Mouse (Mus musculus): ENCODE measurements around the gene Cdx4.

DNA sequence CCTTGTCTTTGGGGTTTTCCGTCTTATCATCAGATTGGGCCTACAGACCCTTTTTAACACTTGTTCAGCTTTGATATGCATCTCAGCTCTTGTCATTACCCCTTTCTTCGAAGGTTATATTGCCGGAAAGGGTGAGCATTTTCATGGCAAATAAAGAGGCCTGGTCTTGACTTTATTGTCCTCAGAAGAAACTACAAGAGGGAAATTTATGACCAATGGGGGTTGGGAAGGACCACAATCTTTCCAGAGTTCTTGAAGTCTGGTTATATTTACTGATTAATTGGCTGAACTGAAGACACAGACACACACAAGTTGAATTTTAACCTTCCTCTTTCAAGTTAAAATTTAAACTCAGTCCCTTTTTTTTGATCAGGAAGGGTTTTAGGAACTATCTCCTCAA lies 4.7 kb downstream of the Cdx4 start:
- TF ChIP-seq CTCF (IDR thresholded peaks at IDR 0.05): no peak
- TF ChIP-seq EP300 (IDR thresholded peaks at IDR 0.05): no peak

Data from lung, postnatal 0 days (tissue).